Comparison of ENCODE assay signal across 8 mouse cellular contexts in genomic region chr15:96286935-96287292, GRCm38 (mm10). TPM values are rescaled to one million over a fixed set of nuclear protein-coding genes. Genes with fewer than 3 reads are reported as not detected.
DNase-seq lines count a peak whose midpoint lies in the region; ATAC-seq and TF ChIP-seq lines count a peak whose summit lies in the region.

No protein-coding gene starts in this region.

- peak overlapping the region; percentile 86 for H3K4me2 ChIP-seq in hindbrain, embryonic 15.5 days
- H3K4me2 ChIP-seq in midbrain, embryonic 16.5 days (ENCODE audit: low read length): peak overlapping the region; percentile 86

- H3K9me3 ChIP-seq in embryonic facial prominence, embryonic 10.5 days: no peaks in the 10 kb centered on the region
- no peaks in the 10 kb centered on the region for H3K9me3 ChIP-seq in hindbrain, embryonic 15.5 days
- no peaks in the 10 kb centered on the region for H3K9me3 ChIP-seq in midbrain, embryonic 16.5 days (replicated peaks; ENCODE audit: control insufficient read depth, low read length, poor library complexity, severe bottlenecking)

- no peaks in the 10 kb centered on the region for H3K27me3 ChIP-seq in embryonic facial prominence, embryonic 10.5 days (replicated peaks; ENCODE audit: low read depth, poor library complexity, severe bottlenecking)
- H3K27me3 ChIP-seq in hindbrain, embryonic 15.5 days: no peaks in the 10 kb centered on the region
- H3K27me3 ChIP-seq in midbrain, embryonic 16.5 days (ENCODE audit: control insufficient read depth, insufficient read depth, low read depth, low read length): no peaks in the 10 kb centered on the region

- peak; percentile 57 for ATAC-seq in hindbrain, embryonic 15.5 days (ENCODE audit: low FRiP score, low read depth)
- peak; percentile 63 for ATAC-seq in midbrain, embryonic 16.5 days

- intact Hi-C loops in left cerebral cortex, adult 2 months (cut with DNase I): loop anchor here (2.0 to 5.0 kb wide), 3 partner anchors 174 to 525 kb away; partner anchors contain the start of genes Scaf11 and Slc38a2
- intact Hi-C loops in left cerebral cortex, postnatal 14 days (cut with DNase I): loop anchor here (10.0 kb wide), 3 partner anchors 262 to 522 kb away; no protein-coding TSS in a partner anchor

- H3K4me1 ChIP-seq in embryonic facial prominence, embryonic 10.5 days: peaks cover 39% of the 10 kb centered on the region
- H3K4me1 ChIP-seq in hindbrain, embryonic 15.5 days (replicated peaks): peaks cover 40% of the 10 kb centered on the region
- peaks cover 29% of the 10 kb centered on the region for H3K4me1 ChIP-seq in midbrain, embryonic 16.5 days (ENCODE audit: control insufficient read depth, insufficient read depth, low read length)

- WGBS in embryonic facial prominence, embryonic 10.5 days: 10% methylated on average over 47 of the region's 63 CpGs
- WGBS in hindbrain, embryonic 15.5 days: 0% methylated on average over 11 of the region's 63 CpGs
- 0% methylated on average over 22 of the region's 63 CpGs for WGBS in midbrain, embryonic 16.5 days

- H3K4me3 ChIP-seq in left cerebral cortex, adult 2 months: peak overlapping the region; percentile 84
- H3K4me3 ChIP-seq in embryonic facial prominence, embryonic 10.5 days: peak overlapping the region; percentile 96
- peak overlapping the region; percentile 95 for H3K4me3 ChIP-seq in hindbrain, embryonic 15.5 days
- H3K4me3 ChIP-seq in midbrain, embryonic 16.5 days (ENCODE audit: low read depth, low read length): peak overlapping the region; percentile 92

- TF ChIP-seq CTCF in left cerebral cortex, adult 2 months (IDR thresholded peaks at IDR 0.05): no peak

- no peak for DNase-seq in left cerebral cortex, adult 2 months (ENCODE audit: extremely low spot score in 1 of 2, low spot score in 2 of 2)
- DNase-seq in left cerebral cortex, postnatal 14 days (ENCODE audit: low spot score in 2 of 2): no peak
- no peak for DNase-seq in embryonic facial prominence, embryonic 10.5 days (ENCODE audit: low spot score)
- DNase-seq in cerebellum, postnatal 14 days: no peak
- no peak for DNase-seq in right cerebral cortex, postnatal 36 days (ENCODE audit: low spot score in 2 of 2)
- no peak for DNase-seq in adrenal gland, adult 18-20 months (ENCODE audit: low spot score in 2 of 2)

- H3K27ac ChIP-seq in left cerebral cortex, adult 2 months: peak overlapping the region; percentile 66; the same call in 1 of the 2 replicates
- peak overlapping the region; percentile 100 for H3K27ac ChIP-seq in embryonic facial prominence, embryonic 10.5 days (replicated peaks)
- H3K27ac ChIP-seq in hindbrain, embryonic 15.5 days (replicated peaks): peak overlapping the region; percentile 100
- H3K27ac ChIP-seq in midbrain, embryonic 16.5 days (ENCODE audit: low read length): peak overlapping the region; percentile 100

- H3K9ac ChIP-seq in hindbrain, embryonic 15.5 days: peak overlapping the region; percentile 100
- H3K9ac ChIP-seq in midbrain, embryonic 16.5 days (ENCODE audit: low read depth, low read length): peak overlapping the region; percentile 99

- H3K36me3 ChIP-seq in embryonic facial prominence, embryonic 10.5 days (replicated peaks): peaks cover 22% of the 10 kb centered on the region
- H3K36me3 ChIP-seq in hindbrain, embryonic 15.5 days: no peaks in the 10 kb centered on the region
- no peaks in the 10 kb centered on the region for H3K36me3 ChIP-seq in midbrain, embryonic 16.5 days (ENCODE audit: control insufficient read depth, insufficient read depth, low read length)

RNA-seq across cellular contexts. Expression of gene Arid2, which starts 0.4 kb away (rescaled TPM):
- total RNA-seq in left cerebral cortex, adult 2 months (2021): 10 to 100 TPM; 30.3 to 35.3 TPM
- total RNA-seq in left cerebral cortex, postnatal 14 days (2021): 10 to 100 TPM; 40.1 to 41.2 TPM
- polyA plus RNA-seq in embryonic facial prominence, embryonic 10.5 days (2016; fragmentation: Nextera tagmentation; extraction: Ambion mirVana): 31.2 and 32.0 TPM in 2 replicates
- polyA plus RNA-seq in hindbrain, embryonic 15.5 days (2015; fragmentation: Nextera tagmentation; extraction: Ambion mirVana): 18.3 and 19.5 TPM in 2 replicates
- polyA plus RNA-seq in midbrain, embryonic 16.5 days (2015; fragmentation: Nextera tagmentation; extraction: Ambion mirVana): 17.8 and 21.2 TPM in 2 replicates
- 10 to 100 TPM; 23.2 to 35.6 TPM for total RNA-seq in adrenal gland, adult 18-20 months (2021)
